Comparison of ENCODE assay signal across 29 mouse cellular contexts in genomic region chr13:76421075-76421474, GRCm38 (mm10). TPM values are rescaled to one million over a fixed set of nuclear protein-coding genes. Genes with fewer than 3 reads are reported as not detected.
DNase-seq lines count a peak whose midpoint lies in the region; ATAC-seq and TF ChIP-seq lines count a peak whose summit lies in the region.
"Had no signal": no experiment of that assay in that cellular context is flagged by ENCODE, and none has a peak within 500 bp of the region (broad histone marks: within the 10 kb centered on the region; RNA-seq: fewer than 3 reads in every experiment).

No protein-coding gene starts in this region.

- 0 out of 2 replicates have a peak overlapping the region, but pooled peaks have one; percentile 12 for H3K4me2 ChIP-seq in liver, embryonic 13.5 days
- H3K4me2 ChIP-seq in midbrain, embryonic 16.5 days (ENCODE audit: low read length), result no peak overlapping the region
- H3K4me2 ChIP-seq: embryonic facial prominence, embryonic 12.5 days; heart, embryonic 13.5 days; lung, embryonic 14.5 days; midbrain, embryonic 12.5 days; stomach, embryonic 15.5 days had no signal

- no peak for TF ChIP-seq CTCF in G1E (IDR thresholded peaks at IDR 0.05; ENCODE audit: low read depth, low read length)

- H3K36me3 ChIP-seq in G1E (replicated peaks), result no peaks in the 10 kb centered on the region
- no peaks in the 10 kb centered on the region for H3K36me3 ChIP-seq in liver, embryonic 13.5 days
- H3K36me3 ChIP-seq in midbrain, embryonic 16.5 days (ENCODE audit: control insufficient read depth, insufficient read depth, low read length), result no peaks in the 10 kb centered on the region
- H3K36me3 ChIP-seq: embryonic facial prominence, embryonic 12.5 days; heart, embryonic 13.5 days; midbrain, embryonic 12.5 days; stomach, embryonic 15.5 days had no signal

- no peaks in the 10 kb centered on the region for H3K9me3 ChIP-seq in G1E (replicated peaks)
- no peaks in the 10 kb centered on the region for H3K9me3 ChIP-seq in liver, embryonic 13.5 days (replicated peaks)
- H3K9me3 ChIP-seq in midbrain, embryonic 16.5 days (replicated peaks; ENCODE audit: control insufficient read depth, low read length, poor library complexity, severe bottlenecking), result no peaks in the 10 kb centered on the region
- H3K9me3 ChIP-seq: embryonic facial prominence, embryonic 12.5 days; heart, embryonic 13.5 days; midbrain, embryonic 12.5 days; stomach, embryonic 15.5 days had no signal

- H3K9ac ChIP-seq in liver, embryonic 13.5 days, result no peak overlapping the region
- no peak overlapping the region for H3K9ac ChIP-seq in midbrain, embryonic 16.5 days (ENCODE audit: low read depth, low read length)
- H3K9ac ChIP-seq: embryonic facial prominence, embryonic 12.5 days; heart, embryonic 13.5 days; lung, embryonic 14.5 days; midbrain, embryonic 12.5 days; stomach, embryonic 15.5 days had no signal

- peaks cover 40% of the 10 kb centered on the region for H3K4me1 ChIP-seq in G1E (ENCODE audit: insufficient read depth, low read depth, low read length)
- peaks cover 20% of the 10 kb centered on the region for H3K4me1 ChIP-seq in liver, embryonic 13.5 days (replicated peaks)
- no peaks in the 10 kb centered on the region for H3K4me1 ChIP-seq in midbrain, embryonic 16.5 days (ENCODE audit: control insufficient read depth, insufficient read depth, low read length)
- H3K4me1 ChIP-seq: embryonic facial prominence, embryonic 12.5 days; heart, embryonic 13.5 days; midbrain, embryonic 12.5 days; stomach, embryonic 15.5 days had no signal

- no peak overlapping the region for H3K27ac ChIP-seq in liver, embryonic 13.5 days
- H3K27ac ChIP-seq in midbrain, embryonic 16.5 days (ENCODE audit: low read length), result no peak overlapping the region
- H3K27ac ChIP-seq: embryonic facial prominence, embryonic 12.5 days; gastrocnemius, adult 2 months; heart, adult 2 months; heart, embryonic 13.5 days; kidney, postnatal 0 days; midbrain, embryonic 12.5 days; stomach, embryonic 15.5 days had no signal

- peak; percentile 56 for DNase-seq in G1E (ENCODE audit: low spot score)
- peak; percentile 50 for DNase-seq in c-Kit-positive CD71-positive TER-119-positive erythroid progenitor cells, embryonic 14.5 days (ENCODE audit: low spot score)
- DNase-seq in liver, embryonic 13.5 days, result peak; percentile 18
- no peak for DNase-seq in right cerebral cortex, postnatal 14 days
- DNase-seq in T-cell, adult 2 months (ENCODE audit: low spot score), result no peak
- no peak for DNase-seq in thymus, postnatal 25 days
- DNase-seq: adrenal gland, postnatal 25 days; cerebellum, adult 9-10 months; cerebellum, postnatal 36 days; embryo, embryonic 11 days; gastrocnemius, adult 2 months; gastrocnemius, postnatal 36 days; heart, adult 2 months; heart, postnatal 10 days; kidney, adult 8-10 months; kidney, postnatal 4 days; left cerebral cortex, postnatal 4 days; lung, embryonic 14.5 days; lung, postnatal 14 days had no signal

- peak; percentile 97 for ATAC-seq in G1E (ENCODE audit: extremely low read depth, insufficient number of reproducible peaks, low FRiP score, poor library complexity, severe bottlenecking)
- peak; percentile 96 for ATAC-seq in liver, embryonic 13.5 days (ENCODE audit: low read depth)
- ATAC-seq in megakaryocyte, adult 5-6 weeks (ENCODE audit: poor library complexity, severe bottlenecking), result peak; percentile 45; the same call in 1 of the 2 replicates
- no peak for ATAC-seq in midbrain, embryonic 16.5 days
- ATAC-seq: forebrain, embryonic 16.5 days; hindbrain, embryonic 16.5 days; Patski had no signal

- no peak overlapping the region for H3K4me3 ChIP-seq in G1E (ENCODE audit: low read depth, low read length)
- H3K4me3 ChIP-seq in liver, embryonic 13.5 days (replicated peaks), result no peak overlapping the region
- no peak overlapping the region for H3K4me3 ChIP-seq in midbrain, embryonic 16.5 days (ENCODE audit: low read depth, low read length)
- H3K4me3 ChIP-seq: embryonic facial prominence, embryonic 12.5 days; gastrocnemius, adult 2 months; heart, adult 2 months; heart, embryonic 13.5 days; midbrain, embryonic 12.5 days; stomach, embryonic 15.5 days had no signal

- WGBS in liver, embryonic 13.5 days (ENCODE audit: insufficient replicate concordance), result 26% methylated on average over 1 of the region's 1 CpGs
- 97% methylated on average over 1 of the region's 1 CpGs for WGBS in midbrain, embryonic 16.5 days

- no peaks in the 10 kb centered on the region for H3K27me3 ChIP-seq in G1E (ENCODE audit: insufficient read depth, low read length)
- no peaks in the 10 kb centered on the region for H3K27me3 ChIP-seq in liver, embryonic 13.5 days
- no peaks in the 10 kb centered on the region for H3K27me3 ChIP-seq in midbrain, embryonic 16.5 days (ENCODE audit: control insufficient read depth, insufficient read depth, low read depth, low read length)
- H3K27me3 ChIP-seq: embryonic facial prominence, embryonic 12.5 days; heart, embryonic 13.5 days; midbrain, embryonic 12.5 days; Patski; stomach, embryonic 15.5 days had no signal

RNA-seq across cellular contexts. Expression of gene Mctp1, which starts 36.7 kb away (rescaled TPM):
- 16.7 and 21.0 TPM in 2 replicates for total RNA-seq in G1E (2014; fragmentation: Nextera tagmentation)
- total RNA-seq in G1E (2017), result 14.8 and 15.6 TPM in 2 replicates
- 1.4 and 1.7 TPM in 2 replicates for polyA plus RNA-seq in G1E (2012)
- polyA plus RNA-seq in liver, embryonic 13.5 days (2015; fragmentation: Nextera tagmentation; extraction: Ambion mirVana), result 1.4 and 1.7 TPM in 2 replicates
- 48.0 and 58.4 TPM in 2 replicates for total RNA-seq in megakaryocyte, adult 5-6 weeks (2015)
- total RNA-seq in megakaryocyte, adult 5-6 weeks (2017), result 59.2 and 66.2 TPM in 2 replicates
- 3.6 and 5.0 TPM in 2 replicates for polyA plus RNA-seq in midbrain, embryonic 16.5 days (2015; fragmentation: Nextera tagmentation; extraction: Ambion mirVana)

Comparison
In these comparisons a context has a peak if more than half of its experiments do, and no peak if none do; other contexts are left out.
1. DNase-seq: peak in G1E (single experiment), c-Kit-positive CD71-positive TER-119-positive erythroid progenitor cells, embryonic 14.5 days (single experiment) and liver, embryonic 13.5 days (single experiment); none in right cerebral cortex, postnatal 14 days (single experiment), T-cell, adult 2 months (single experiment) and thymus, postnatal 25 days (single experiment).